Mouse (Mus musculus) heart, postnatal 0 days (tissue): ENCODE data around the gene Csf3. TPM values are rescaled to one million over a fixed set of nuclear protein-coding genes. Genes with fewer than 3 reads are reported as not detected.
A peak's percentile ranks its signal among the peaks of the same experiment; 100 is the strongest.

ENCODE experiments used
- ATAC-seq: fragments of 200-750 bp; cut with Nextera tagmentation; 2 replicates; pipeline ENCODE4 v1.8.0; 2017; ENCODE audit warnings: low read depth, moderate number of reproducible peaks, moderate library complexity; ENCODE audit not compliant: insufficient read depth
- DNase-seq: peaks from one replicate; pipeline ENCODE4 v3.0.0-alpha.2; 2016; ENCODE audit warnings: low spot score
- H3K27ac ChIP-seq: fragments of 300-500 bp; sonication (generic); 2 replicates; pipeline ENCODE4 v1.5.1; 2014; ENCODE audit warnings: low read depth, mild to moderate bottlenecking
- H3K27me3 ChIP-seq: fragments of 300-500 bp; sonication (generic); 2 replicates; pipeline ENCODE4 v1.6.1; 2014; ENCODE audit warnings: low read length, mixed read lengths; ENCODE audit not compliant: control insufficient read depth, insufficient read depth
- H3K36me3 ChIP-seq: fragments of 300-500 bp; sonication (generic); replicated peaks from 2 replicates; pipeline ENCODE4 v1.6.1; 2014; ENCODE audit warnings: low read length, mixed read lengths; ENCODE audit not compliant: control insufficient read depth, insufficient read depth
- H3K4me1 ChIP-seq: fragments of 300-500 bp; sonication (generic); 2 replicates; pipeline ENCODE4 v1.6.1; 2014; ENCODE audit warnings: antibody characterized with exemption; ENCODE audit not compliant: control insufficient read depth, insufficient read depth
- H3K4me2 ChIP-seq: fragments of 300-500 bp; sonication (generic); 2 replicates; pipeline ENCODE4 v1.6.1; 2014; ENCODE audit warnings: low read depth, mild to moderate bottlenecking, low read length, moderate library complexity
- H3K4me3 ChIP-seq: fragments of 300-500 bp; sonication (generic); 2 replicates; pipeline ENCODE4 v1.5.1; 2014; ENCODE audit warnings: low read depth, low read length
- H3K9ac ChIP-seq: fragments of 300-500 bp; sonication (generic); replicated peaks from 2 replicates; pipeline ENCODE4 v1.6.1; 2014; ENCODE audit warnings: low read depth, low read length, mixed read lengths
- H3K9me3 ChIP-seq: fragments of 300-500 bp; sonication (generic); replicated peaks from 2 replicates; pipeline ENCODE4 v1.6.1; 2016; ENCODE audit warnings: low read length; ENCODE audit not compliant: control insufficient read depth
- CTCF ChIP-seq: IDR thresholded peaks from 2 replicates; pipeline ENCODE4 v1.5.1; 2016; ENCODE audit warnings: antibody characterized with exemption, control low read depth, low read depth
- EP300 ChIP-seq: IDR thresholded peaks from 2 replicates; pipeline ENCODE4 v1.6.1; 2016; ENCODE audit warnings: antibody characterized with exemption, low read depth
- WGBS: fragments of 180-500 bp; shearing (Covaris S2); extraction: QIAGEN DNeasy Blood & Tissue Kit; methylation state at CpG from one replicate; pipeline ENCODE4 v1.1.7; 2014; 5-methylcytosine and 5-hydroxymethylcytosine counted together
- polyA plus RNA-seq: library from polyadenylated mRNA; unstranded; fragments of >200 nt; fragmentation: Nextera tagmentation; extraction: Ambion mirVana; gene quantifications from 2 replicates; pipeline ENCODE4 v1.2.1, GENCODE M21; 2015
- total RNA-seq: library from RNA; depleted of rRNA; stranded (reverse); fragments of >200 nt; gene quantifications from 2 replicates; pipeline ENCODE4 v1.2.3, GENCODE M21; 2014; ENCODE audit warnings: low replicate concordance

The Csf3 gene
- total and polyA plus RNA-seq, 2 experiments from 2014 or later: 0.23 TPM; not detected in 1

DNA sequence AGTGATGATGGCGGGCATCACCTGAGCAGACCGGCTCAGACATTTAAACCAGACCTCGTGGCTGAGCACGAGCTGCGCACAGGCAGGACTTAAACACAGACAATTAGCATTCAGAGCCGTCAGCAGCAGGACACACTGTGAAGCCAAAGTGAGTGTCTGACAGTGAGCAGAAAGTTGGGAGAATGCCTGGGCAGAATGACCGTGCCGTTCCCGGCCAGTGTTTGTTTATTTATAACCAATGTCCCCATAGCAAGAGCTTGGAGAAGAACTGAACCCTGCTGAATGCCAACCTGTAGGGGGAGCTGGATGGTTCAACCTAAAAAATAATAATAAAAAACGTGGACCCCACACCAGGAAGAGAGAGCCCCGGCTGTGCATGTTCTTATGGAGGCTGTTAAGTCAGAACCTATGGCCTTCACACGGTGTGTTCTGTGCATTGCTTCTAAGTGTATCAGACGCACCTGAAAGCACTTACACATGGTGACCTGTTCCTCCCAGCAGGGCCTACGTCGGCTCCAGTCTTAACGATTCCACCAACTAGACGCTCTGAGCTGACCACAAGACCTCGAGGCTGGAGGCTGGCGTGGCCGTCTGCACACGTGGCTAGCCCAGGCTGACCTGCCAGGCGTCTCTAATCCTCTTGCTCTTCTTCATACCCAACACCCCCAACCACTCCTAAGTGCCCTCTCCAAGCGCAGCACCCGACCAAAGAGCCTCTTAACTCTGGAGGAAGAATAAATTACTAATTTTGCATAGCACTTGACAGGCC lies 20.6 kb downstream of the Csf3 start:
- Histone ChIP-seq H3K4me3 (no peak overlapping the region), H3K27me3 (no peaks in the 10 kb centered on the region), H3K9ac (0 out of 2 replicates have a peak overlapping the region, but pooled peaks have one; percentile 18), H3K4me2 (no peak overlapping the region), H3K9me3 (no peaks in the 10 kb centered on the region), H3K36me3 (peaks cover 7% of the 10 kb centered on the region; the same call in 1 of the 2 replicates), H3K27ac (peak overlapping the region; percentile 90), H3K4me1 (peaks cover 17% of the 10 kb centered on the region; the same call in 1 of the 2 replicates)
- TF ChIP-seq EP300: peak; percentile 86
- TF ChIP-seq CTCF: peak; percentile 63
- ATAC-seq: peak; percentile 90
- WGBS: 31% methylated on average over 24 of the region's 24 CpGs
- DNase-seq: peak; percentile 95

GRCm38 (mm10) chr11:98723098-98723497 lies 22.0 kb downstream of the Csf3 start:
- 67% methylated on average over 7 of the region's 7 CpGs for WGBS
- Histone ChIP-seq H3K4me3 (no peak overlapping the region), H3K4me1 (peaks cover 17% of the 10 kb centered on the region; the same call in 1 of the 2 replicates), H3K27me3 (no peaks in the 10 kb centered on the region), H3K9me3 (no peaks in the 10 kb centered on the region), H3K4me2 (no peak overlapping the region), H3K36me3 (peaks cover 14% of the 10 kb centered on the region), H3K27ac (no peak overlapping the region), H3K9ac (no peak overlapping the region)
- ATAC-seq: no peak
- TF ChIP-seq CTCF (no peak), EP300 (no peak)
- DNase-seq: no peak

DNA sequence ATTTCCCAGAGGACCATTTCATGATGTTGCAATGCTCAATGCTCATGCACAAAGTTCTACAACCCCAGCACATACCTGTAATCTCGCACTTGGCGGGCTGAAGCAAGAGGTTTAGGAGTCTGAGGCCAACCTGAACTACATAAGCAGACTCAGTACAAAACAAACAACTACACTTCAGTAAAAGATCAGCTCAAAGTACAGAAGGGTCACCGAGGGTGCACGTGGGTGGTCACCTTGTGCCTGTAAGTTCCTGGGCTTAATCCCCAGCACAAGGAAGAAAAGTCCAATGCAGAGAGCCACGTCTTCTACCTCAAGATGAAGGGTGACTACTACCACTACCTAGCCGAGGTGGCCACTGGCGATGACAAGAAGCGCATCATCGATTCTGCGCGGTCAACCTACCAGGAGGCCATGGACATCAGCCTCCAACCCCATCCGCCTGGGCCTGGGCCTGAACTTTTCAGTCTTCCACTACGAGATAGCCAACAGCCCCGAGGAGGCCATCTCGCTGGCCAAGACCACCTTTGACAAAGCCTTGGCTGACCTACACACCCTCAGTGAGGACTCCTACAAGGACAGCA lies 25.0 kb downstream of the Csf3 start:
- H3K4me3 ChIP-seq: no peak overlapping the region
- H3K27ac ChIP-seq: no peak overlapping the region
- no peaks in the 10 kb centered on the region for H3K9me3 ChIP-seq
- TF ChIP-seq CTCF (no peak), EP300 (no peak)
- H3K4me2 ChIP-seq: no peak overlapping the region
- no peak overlapping the region for H3K9ac ChIP-seq
- WGBS: 93% methylated on average over 15 of the region's 15 CpGs
- no peak for ATAC-seq
- peaks cover 14% of the 10 kb centered on the region for H3K4me1 ChIP-seq
- H3K27me3 ChIP-seq: no peaks in the 10 kb centered on the region
- H3K36me3 ChIP-seq: peaks cover 14% of the 10 kb centered on the region
- DNase-seq: no peak

GRCm38 (mm10) chr11:98729119-98729588 lies 28.1 kb downstream of the Csf3 start, which contains the start of gene Med24:
Gene Med24, minus strand, starts transcription at chr11:98729435.
- Histone ChIP-seq H3K4me2 (peak within 1 kb of the TSS; percentile 86), H3K27ac (peak within 1 kb of the TSS; percentile 58), H3K36me3 (peaks cover 14% of the 10 kb centered on the region), H3K4me3 (peak within 1 kb of the TSS; percentile 70), H3K4me1 (peaks cover 6% of the 10 kb centered on the region), H3K27me3 (no peaks in the 10 kb centered on the region), H3K9ac (peak within 1 kb of the TSS; percentile 66), H3K9me3 (peaks cover 3% of the 10 kb centered on the region; the same call in 1 of the 2 replicates)
- under 1% methylated on average over 16 of the region's 16 CpGs for WGBS
- TF ChIP-seq EP300 (no peak), CTCF (no peak)
- DNase-seq (peak; percentile 96), ATAC-seq (peak; percentile 93)

GRCm38 (mm10) chr11:98730727-98731126 lies 29.7 kb downstream of the Csf3 start:
- ATAC-seq: no peak
- WGBS: 43% methylated on average over 4 of the region's 4 CpGs
- Histone ChIP-seq H3K9me3 (peaks cover 4% of the 10 kb centered on the region; the same call in 1 of the 2 replicates), H3K4me1 (peaks cover 6% of the 10 kb centered on the region), H3K4me3 (no peak overlapping the region), H3K27ac (0 out of 2 replicates have a peak overlapping the region, but pooled peaks have one; percentile 9), H3K27me3 (no peaks in the 10 kb centered on the region), H3K9ac (no peak overlapping the region), H3K4me2 (no peak overlapping the region), H3K36me3 (peaks cover 14% of the 10 kb centered on the region)
- no peak for DNase-seq
- TF ChIP-seq CTCF (no peak), EP300 (no peak)
